Mouse (Mus musculus): ENCODE results near the gene Tpk1.

- TF ChIP-seq CTCF (conservative IDR thresholded peaks at IDR 0.05; ENCODE audit: insufficient read depth, insufficient read length, low read depth, low read length) (no peak), POLR2A (IDR thresholded peaks at IDR 0.05; ENCODE audit: low read depth, low read length) (no peak)
Measured at GRCm38 (mm10) chr6:43462189-43462848, 203.8 kb downstream of the Tpk1 start.
